Mouse (Mus musculus) bone marrow macrophage, adult 2 months (primary cell): ENCODE data around the gene Gm17018.

Source experiments
- CTCF ChIP-seq: IDR thresholded peaks from 2 replicates; pipeline ENCODE4 v1.5.1; 2012; ENCODE audit warnings: low read depth, mild to moderate bottlenecking, low read length, moderate library complexity
- POLR2A ChIP-seq: IDR thresholded peaks from 2 replicates; pipeline ENCODE4 v1.6.1; 2012; ENCODE audit warnings: mild to moderate bottlenecking, low read depth, low read length, borderline replicate concordance

- TF ChIP-seq CTCF = no peak
- TF ChIP-seq POLR2A = no peak
Measured at GRCm38 (mm10) chr19:45535929-45536328, 24.5 kb upstream of the Gm17018 start.
